ENCODE assay signal across 9 mouse cellular contexts in the genomic region with DNA sequence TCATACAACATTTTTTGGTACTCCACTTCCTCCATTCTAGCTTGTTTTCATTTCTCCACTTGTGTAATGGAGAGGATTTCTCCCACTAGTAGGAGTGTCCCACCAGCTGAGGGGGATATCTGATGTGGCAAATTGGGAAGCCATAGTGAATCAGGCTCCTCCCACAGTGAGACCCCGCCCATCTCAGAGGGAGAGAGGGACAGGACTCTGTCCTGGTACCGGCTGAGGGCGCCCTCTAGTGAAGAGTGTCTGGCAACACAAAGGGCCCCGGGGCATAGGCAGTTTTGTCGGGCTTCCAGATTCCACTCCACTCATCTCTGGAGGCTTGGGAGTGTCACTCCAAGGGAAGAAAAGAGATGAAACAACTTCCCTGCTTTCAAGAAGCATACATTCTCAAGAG. TPM values are rescaled to one million over a fixed set of nuclear protein-coding genes. Genes with fewer than 3 reads are reported as not detected.
DNase-seq lines count a peak whose midpoint lies in the region; ATAC-seq lines count a peak whose summit lies in the region.
"Had no signal": no experiment of that assay in that cellular context is flagged by ENCODE, and none has a peak within 500 bp of the region (broad histone marks: within the 10 kb centered on the region; RNA-seq: fewer than 3 reads in every experiment).

No protein-coding gene starts in this region.

- no peak overlapping the region for H3K9ac ChIP-seq in intestine, embryonic 14.5 days (ENCODE audit: low read length)
- no peak overlapping the region for H3K9ac ChIP-seq in intestine, embryonic 15.5 days
- H3K9ac ChIP-seq: embryonic facial prominence, embryonic 13.5 days had no signal

- peak; percentile 60 for DNase-seq in intestine, embryonic 14.5 days (ENCODE audit: low spot score)
- peak; percentile 93 for DNase-seq in R1 (ENCODE audit: low read depth, low spot score)
- DNase-seq in cerebellum, postnatal 10 days = peak; percentile 87 to 91
- peak; percentile 52 to 57 for DNase-seq in heart, adult 9 months (ENCODE audit: low spot score in 2 of 2)
- DNase-seq in layer of hippocampus, adult 8-10 months (ENCODE audit: low spot score in 2 of 2) = peak; percentile 21 to 37
- peak; percentile 63 for DNase-seq in mesoderm, embryonic 11.5 days (ENCODE audit: low read depth, low spot score)
- DNase-seq in testis, postnatal 14 days (ENCODE audit: low spot score) = peak; percentile 68

- H3K4me2 ChIP-seq in intestine, embryonic 14.5 days (ENCODE audit: low read length) = no peak overlapping the region
- H3K4me2 ChIP-seq in intestine, embryonic 15.5 days (replicated peaks) = no peak overlapping the region
- H3K4me2 ChIP-seq: embryonic facial prominence, embryonic 13.5 days had no signal

- ATAC-seq in intestine, embryonic 14.5 days (replicated peaks; ENCODE audit: low FRiP score, low TSS enrichment, low read depth) = no peak
- no peak for ATAC-seq in intestine, embryonic 15.5 days

- WGBS in intestine, embryonic 14.5 days = 13% methylated on average over 5 of the region's 5 CpGs
- 12% methylated on average over 5 of the region's 5 CpGs for WGBS in intestine, embryonic 15.5 days

- H3K36me3 ChIP-seq in intestine, embryonic 14.5 days (ENCODE audit: control insufficient read depth, insufficient read depth, low read length) = no peaks in the 10 kb centered on the region
- H3K36me3 ChIP-seq in intestine, embryonic 15.5 days = no peaks in the 10 kb centered on the region
- H3K36me3 ChIP-seq: embryonic facial prominence, embryonic 13.5 days had no signal

- H3K27me3 ChIP-seq in intestine, embryonic 14.5 days (replicated peaks; ENCODE audit: control insufficient read depth, insufficient read depth, low read length) = no peaks in the 10 kb centered on the region
- H3K27me3 ChIP-seq in intestine, embryonic 15.5 days (replicated peaks) = no peaks in the 10 kb centered on the region; the same call in 1 of the 2 replicates
- H3K27me3 ChIP-seq: embryonic facial prominence, embryonic 13.5 days had no signal

- H3K4me3 ChIP-seq in intestine, embryonic 14.5 days (ENCODE audit: low read depth, low read length) = no peak overlapping the region
- no peak overlapping the region for H3K4me3 ChIP-seq in intestine, embryonic 15.5 days (replicated peaks)
- H3K4me3 ChIP-seq: embryonic facial prominence, embryonic 13.5 days had no signal

- no peaks in the 10 kb centered on the region for H3K9me3 ChIP-seq in intestine, embryonic 14.5 days (ENCODE audit: control insufficient read depth, low read length)
- no peaks in the 10 kb centered on the region for H3K9me3 ChIP-seq in intestine, embryonic 15.5 days
- H3K9me3 ChIP-seq: embryonic facial prominence, embryonic 13.5 days had no signal

- H3K27ac ChIP-seq in intestine, embryonic 14.5 days (ENCODE audit: low read depth) = no peak overlapping the region
- no peak overlapping the region for H3K27ac ChIP-seq in intestine, embryonic 15.5 days
- H3K27ac ChIP-seq: embryonic facial prominence, embryonic 13.5 days had no signal

- no peaks in the 10 kb centered on the region for H3K4me1 ChIP-seq in intestine, embryonic 14.5 days (replicated peaks; ENCODE audit: control insufficient read depth, insufficient read depth, low read length)
- no peaks in the 10 kb centered on the region for H3K4me1 ChIP-seq in intestine, embryonic 15.5 days (replicated peaks)
- H3K4me1 ChIP-seq: embryonic facial prominence, embryonic 13.5 days had no signal

RNA-seq across cellular contexts. Expression of a gene that starts 1.6 kb away (rescaled TPM):
- 0.11 TPM in 1 of 2 replicates, not detected in the other for polyA plus RNA-seq in intestine, embryonic 14.5 days (2014; fragmentation: Nextera tagmentation; extraction: Ambion mirVana)
- 0.19 and 0.57 TPM in 2 replicates for polyA plus RNA-seq in intestine, embryonic 15.5 days (2015; fragmentation: Nextera tagmentation; extraction: Ambion mirVana)
- under 1 TPM in 3 of 4 experiments, not detected in 1; 0.16 to 0.20 (median 0.18) TPM for total RNA-seq in layer of hippocampus, adult 8-10 months (2022)

RNA-seq across cellular contexts. Expression of a gene that starts 8.1 kb away (rescaled TPM):
- polyA plus RNA-seq in intestine, embryonic 14.5 days (2014; fragmentation: Nextera tagmentation; extraction: Ambion mirVana) = 0.39 and 0.53 TPM in 2 replicates
- 0.30 and 0.65 TPM in 2 replicates for polyA plus RNA-seq in intestine, embryonic 15.5 days (2015; fragmentation: Nextera tagmentation; extraction: Ambion mirVana)
- total RNA-seq in layer of hippocampus, adult 8-10 months (2022) = 10 to 100 TPM in 2 of 4 experiments, 1 to 10 TPM in 2; 1.1 to 19.4 (median 6.8) TPM

RNA-seq across cellular contexts. Expression of a gene that starts 38.3 kb away (rescaled TPM):
- polyA plus RNA-seq in intestine, embryonic 14.5 days (2014; fragmentation: Nextera tagmentation; extraction: Ambion mirVana) = 50.6 and 54.6 TPM in 2 replicates
- polyA plus RNA-seq in intestine, embryonic 15.5 days (2015; fragmentation: Nextera tagmentation; extraction: Ambion mirVana) = 37.7 TPM in 2 replicates
- total RNA-seq in layer of hippocampus, adult 8-10 months (2022) = 100 to 1,000 TPM; 132 to 156 (median 148) TPM

RNA-seq across cellular contexts. Expression of a gene that starts 50.4 kb away (rescaled TPM):
- polyA plus RNA-seq in intestine, embryonic 14.5 days (2014; fragmentation: Nextera tagmentation; extraction: Ambion mirVana) = 91.1 and 91.7 TPM in 2 replicates
- 75.4 and 80.6 TPM in 2 replicates for polyA plus RNA-seq in intestine, embryonic 15.5 days (2015; fragmentation: Nextera tagmentation; extraction: Ambion mirVana)
- 10 to 100 TPM; 48.5 to 57.8 (median 54.0) TPM for total RNA-seq in layer of hippocampus, adult 8-10 months (2022)

Comparison
In these comparisons a context has a peak if more than half of its experiments do, and no peak if none do; other contexts are left out.
1. DNase-seq: peak in every context shown above with its lines; median percentile 93 in R1; 89 in cerebellum, postnatal 10 days; 68 in testis, postnatal 14 days; 63 in mesoderm, embryonic 11.5 days; 60 in intestine, embryonic 14.5 days; 54 in heart, adult 9 months; 29 in layer of hippocampus, adult 8-10 months.